Mouse (Mus musculus): ENCODE measurements at regions not wholly inside any gene's neighbourhood (a gene's known extent, or its start where the extent isn't known, plus 50 kb on each side); places are given as distances from the start of the nearest gene placed in this dataset.
"Not testable (repeated sequence)": the region's sequence is repeated elsewhere in the genome, so short reads cannot be mapped to it uniquely, and the experiment has no call there.

- Histone ChIP-seq H3K4me1 (replicated peaks; ENCODE audit: control insufficient read depth, insufficient read depth, low read length) (peaks cover 6% of the 10 kb centered on the region), H3K27ac (ENCODE audit: low read length) (no peak overlapping the region), H3K27me3 (ENCODE audit: control insufficient read depth, insufficient read depth, low read depth, low read length) (no peaks in the 10 kb centered on the region), H3K4me3 (ENCODE audit: low read length) (no peak overlapping the region), H3K9ac (ENCODE audit: low read length) (no peak overlapping the region), H3K36me3 (ENCODE audit: control insufficient read depth, insufficient read depth, low read length) (no peaks in the 10 kb centered on the region), H3K9me3 (ENCODE audit: control insufficient read depth, low read length) (no peaks in the 10 kb centered on the region), H3K4me2 (ENCODE audit: low read depth, low read length) (no peak overlapping the region)
- 70% methylated on average over 4 of the region's 4 CpGs for WGBS
- ATAC-seq (ENCODE audit: low read depth): no peak
Measured at GRCm38 (mm10) chr10:45872007-45872890, 294.6 kb downstream of the Hace1 start.

GRCm38 (mm10) chr10:45873805-45874780 lies 296.5 kb downstream of the Hace1 start:
- ATAC-seq (ENCODE audit: low read depth): peak; percentile 83
- Histone ChIP-seq H3K4me2 (ENCODE audit: low read depth, low read length) (peak overlapping the region; percentile 37), H3K4me3 (ENCODE audit: low read length) (no peak overlapping the region), H3K9me3 (ENCODE audit: control insufficient read depth, low read length) (no peaks in the 10 kb centered on the region), H3K27me3 (ENCODE audit: control insufficient read depth, insufficient read depth, low read depth, low read length) (no peaks in the 10 kb centered on the region), H3K9ac (ENCODE audit: low read length) (no peak overlapping the region), H3K27ac (ENCODE audit: low read length) (no peak overlapping the region), H3K4me1 (replicated peaks; ENCODE audit: control insufficient read depth, insufficient read depth, low read length) (peaks cover 6% of the 10 kb centered on the region), H3K36me3 (ENCODE audit: control insufficient read depth, insufficient read depth, low read length) (no peaks in the 10 kb centered on the region)
- 44% methylated on average over 14 of the region's 14 CpGs for WGBS

- 0 out of 2 replicates have a peak, but pooled peaks have one; percentile 28 for ATAC-seq (ENCODE audit: low read depth)
- WGBS: 95% methylated on average over 20 of the region's 20 CpGs
- H3K9ac ChIP-seq (ENCODE audit: low read length); H3K27me3 ChIP-seq (ENCODE audit: control insufficient read depth, insufficient read depth, low read depth, low read length); H3K4me2 ChIP-seq (ENCODE audit: low read depth, low read length); H3K4me1 ChIP-seq (replicated peaks; ENCODE audit: control insufficient read depth, insufficient read depth, low read length); H3K9me3 ChIP-seq (ENCODE audit: control insufficient read depth, low read length); H3K4me3 ChIP-seq (ENCODE audit: low read length); H3K27ac ChIP-seq (ENCODE audit: low read length); H3K36me3 ChIP-seq (ENCODE audit: control insufficient read depth, insufficient read depth, low read length): not testable (repeated sequence)
Measured at GRCm38 (mm10) chr10:45875287-45875686, 297.7 kb downstream of the Hace1 start.

- H3K27ac ChIP-seq (ENCODE audit: low read length): no peak overlapping the region
- no peak overlapping the region for H3K4me3 ChIP-seq (ENCODE audit: low read length)
- H3K4me2 ChIP-seq (ENCODE audit: low read depth, low read length): no peak overlapping the region
- H3K4me1 ChIP-seq (replicated peaks; ENCODE audit: control insufficient read depth, insufficient read depth, low read length): no peaks in the 10 kb centered on the region
- no peak for ATAC-seq (ENCODE audit: low read depth)
- H3K9ac ChIP-seq (ENCODE audit: low read length): no peak overlapping the region
- H3K36me3 ChIP-seq (ENCODE audit: control insufficient read depth, insufficient read depth, low read length): no peaks in the 10 kb centered on the region
- no peaks in the 10 kb centered on the region for H3K9me3 ChIP-seq (ENCODE audit: control insufficient read depth, low read length)
- WGBS: 88% methylated on average over 1 of the region's 1 CpGs
- no peaks in the 10 kb centered on the region for H3K27me3 ChIP-seq (ENCODE audit: control insufficient read depth, insufficient read depth, low read depth, low read length)
Measured at GRCm38 (mm10) chr10:45883745-45884144, 306.1 kb downstream of the Hace1 start.

- H3K9ac ChIP-seq (ENCODE audit: low read length): no peak overlapping the region
- WGBS: 76% methylated on average over 2 of the region's 2 CpGs
- H3K4me2 ChIP-seq (ENCODE audit: low read depth, low read length): no peak overlapping the region
- H3K9me3 ChIP-seq (ENCODE audit: control insufficient read depth, low read length): no peaks in the 10 kb centered on the region
- H3K4me3 ChIP-seq (ENCODE audit: low read length): no peak overlapping the region
- H3K4me1 ChIP-seq (replicated peaks; ENCODE audit: control insufficient read depth, insufficient read depth, low read length): no peaks in the 10 kb centered on the region
- no peaks in the 10 kb centered on the region for H3K36me3 ChIP-seq (ENCODE audit: control insufficient read depth, insufficient read depth, low read length)
- ATAC-seq (ENCODE audit: low read depth): no peak
- H3K27ac ChIP-seq (ENCODE audit: low read length): no peak overlapping the region
- no peaks in the 10 kb centered on the region for H3K27me3 ChIP-seq (ENCODE audit: control insufficient read depth, insufficient read depth, low read depth, low read length)
Measured at GRCm38 (mm10) chr10:45886636-45887035, 309.0 kb downstream of the Hace1 start.

GRCm38 (mm10) chr10:45888835-45889234 lies 311.2 kb downstream of the Hace1 start:
- H3K4me2 ChIP-seq (ENCODE audit: low read depth, low read length): no peak overlapping the region
- 35% methylated on average over 4 of the region's 4 CpGs for WGBS

GRCm38 (mm10) chr10:45889381-45889951 lies 311.8 kb downstream of the Hace1 start:
- Histone ChIP-seq H3K4me1 (replicated peaks; ENCODE audit: control insufficient read depth, insufficient read depth, low read length) (no peaks in the 10 kb centered on the region), H3K4me2 (ENCODE audit: low read depth, low read length) (peak overlapping the region; percentile 25), H3K27ac (ENCODE audit: low read length) (0 out of 2 replicates have a peak overlapping the region, but pooled peaks have one; percentile 7), H3K4me3 (ENCODE audit: low read length) (no peak overlapping the region), H3K9ac (ENCODE audit: low read length) (no peak overlapping the region), H3K36me3 (ENCODE audit: control insufficient read depth, insufficient read depth, low read length) (no peaks in the 10 kb centered on the region), H3K9me3 (ENCODE audit: control insufficient read depth, low read length) (no peaks in the 10 kb centered on the region), H3K27me3 (ENCODE audit: control insufficient read depth, insufficient read depth, low read depth, low read length) (no peaks in the 10 kb centered on the region)
- peak; percentile 83; the same call in 1 of the 2 replicates for ATAC-seq (ENCODE audit: low read depth)
- 61% methylated on average over 13 of the region's 13 CpGs for WGBS

More at GRCm38 (mm10) chr10:45888835-45889234, 311.2 kb downstream of the Hace1 start:
- no peak overlapping the region for H3K27ac ChIP-seq (ENCODE audit: low read length)
- no peaks in the 10 kb centered on the region for H3K9me3 ChIP-seq (ENCODE audit: control insufficient read depth, low read length)
- peak; percentile 72 for ATAC-seq (ENCODE audit: low read depth)
- no peak overlapping the region for H3K4me3 ChIP-seq (ENCODE audit: low read length)
- H3K36me3 ChIP-seq (ENCODE audit: control insufficient read depth, insufficient read depth, low read length): no peaks in the 10 kb centered on the region
- no peaks in the 10 kb centered on the region for H3K27me3 ChIP-seq (ENCODE audit: control insufficient read depth, insufficient read depth, low read depth, low read length)
- no peak overlapping the region for H3K9ac ChIP-seq (ENCODE audit: low read length)
- H3K4me1 ChIP-seq (replicated peaks; ENCODE audit: control insufficient read depth, insufficient read depth, low read length): no peaks in the 10 kb centered on the region

- ATAC-seq (ENCODE audit: low read depth): no peak
Measured at GRCm38 (mm10) chr10:45890088-45890626, 312.5 kb downstream of the Hace1 start.

More at GRCm38 (mm10) chr10:45890088-45890626, 312.5 kb downstream of the Hace1 start:
- Histone ChIP-seq H3K27me3 (ENCODE audit: control insufficient read depth, insufficient read depth, low read depth, low read length) (no peaks in the 10 kb centered on the region), H3K9me3 (ENCODE audit: control insufficient read depth, low read length) (no peaks in the 10 kb centered on the region), H3K4me2 (ENCODE audit: low read depth, low read length) (no peak overlapping the region), H3K4me1 (replicated peaks; ENCODE audit: control insufficient read depth, insufficient read depth, low read length) (no peaks in the 10 kb centered on the region), H3K27ac (ENCODE audit: low read length) (no peak overlapping the region), H3K4me3 (ENCODE audit: low read length) (no peak overlapping the region), H3K9ac (ENCODE audit: low read length) (no peak overlapping the region), H3K36me3 (ENCODE audit: control insufficient read depth, insufficient read depth, low read length) (no peaks in the 10 kb centered on the region)
- 82% methylated on average over 9 of the region's 9 CpGs for WGBS
